Mouse (Mus musculus) liver, embryonic 14.5 days (tissue): ENCODE data around the gene Casp8ap2.

ENCODE experiments used
- CTCF ChIP-seq: IDR thresholded peaks from 2 replicates; pipeline ENCODE4 v1.5.1; 2016; ENCODE audit warnings: antibody characterized with exemption, low read depth, control low read depth
- EP300 ChIP-seq: IDR thresholded peaks from 2 replicates; pipeline ENCODE4 v1.6.1; 2016; ENCODE audit warnings: antibody characterized with exemption, low read depth

DNA sequence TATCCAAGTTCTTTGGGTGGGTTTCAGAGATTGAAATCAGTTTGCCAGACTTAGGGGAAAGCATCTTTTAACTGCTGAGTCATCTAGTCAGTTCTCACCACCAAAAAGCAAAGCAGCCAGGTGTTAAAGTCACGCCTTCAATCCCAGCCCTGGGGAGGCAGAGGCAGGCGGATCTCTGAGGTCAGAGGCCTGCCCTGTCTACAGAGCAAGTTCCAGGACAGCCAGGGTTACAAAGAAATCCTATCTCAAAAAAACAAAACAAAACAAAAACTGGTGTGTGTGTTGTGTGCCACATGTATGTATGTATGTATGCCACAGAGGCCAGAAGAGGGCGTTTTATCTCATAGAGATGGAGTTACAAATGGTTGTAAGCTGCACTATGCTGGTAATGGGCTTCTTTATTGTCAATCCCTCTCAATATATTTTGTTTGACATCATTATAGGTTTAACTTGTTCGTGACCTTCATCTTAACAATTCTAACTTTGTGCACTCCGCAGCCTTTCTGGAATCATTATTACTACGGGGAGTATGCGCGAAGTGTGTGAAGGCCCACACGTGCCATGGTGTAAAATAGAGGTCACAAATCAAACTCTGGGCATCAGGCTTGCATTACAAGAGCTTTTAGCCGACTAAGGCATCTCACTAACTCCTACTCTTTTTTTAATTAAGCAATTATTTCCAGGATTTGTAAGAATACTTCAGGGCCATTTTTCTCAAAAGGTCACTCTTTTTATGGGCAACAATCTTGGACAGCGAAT, 41.1 kb downstream of the Casp8ap2 start:
- TF ChIP-seq CTCF, result no peak; the same call in 1 of the 2 replicates
- TF ChIP-seq EP300, result no peak
